Mouse (Mus musculus): ENCODE data around the gene Cdh6. TPM values are rescaled to one million over a fixed set of nuclear protein-coding genes. Genes with fewer than 3 reads are reported as not detected.

Gene Cdh6
- polyA plus RNA-seq, 1 experiment from 2014 or later: 26.6 TPM

GRCm38 (mm10) chr15:13194048-13194447 is 20.6 kb upstream of the Cdh6 start:
- no peaks in the 10 kb centered on the region for H3K36me3 ChIP-seq (ENCODE audit: control insufficient read depth, insufficient read depth, low read length)
- no peak overlapping the region for H3K9ac ChIP-seq (ENCODE audit: low read depth, low read length)
- H3K9me3 ChIP-seq (ENCODE audit: control insufficient read depth, low read length): no peaks in the 10 kb centered on the region
- peaks cover 6% of the 10 kb centered on the region; the same call in 1 of the 2 replicates for H3K4me1 ChIP-seq (ENCODE audit: control insufficient read depth, insufficient read depth, low read length)
- H3K4me3 ChIP-seq (ENCODE audit: low read length): no peak overlapping the region
- ATAC-seq (ENCODE audit: low FRiP score, low TSS enrichment): no peak
- no peak overlapping the region for H3K27ac ChIP-seq (ENCODE audit: low read depth, low read length)
- no peak overlapping the region for H3K4me2 ChIP-seq (replicated peaks; ENCODE audit: low read depth, low read length)
- no peaks in the 10 kb centered on the region for H3K27me3 ChIP-seq (ENCODE audit: control insufficient read depth, insufficient read depth, low read length)

GRCm38 (mm10) chr15:13193076-13193475 is 19.6 kb upstream of the Cdh6 start:
- H3K4me1 ChIP-seq (ENCODE audit: control insufficient read depth, insufficient read depth, low read length): peaks cover 6% of the 10 kb centered on the region; the same call in 1 of the 2 replicates
- WGBS: 9% methylated on average over 11 of the region's 11 CpGs
- H3K4me3 ChIP-seq (ENCODE audit: low read length): no peak overlapping the region
- H3K36me3 ChIP-seq (ENCODE audit: control insufficient read depth, insufficient read depth, low read length): no peaks in the 10 kb centered on the region
- H3K4me2 ChIP-seq (replicated peaks; ENCODE audit: low read depth, low read length): no peak overlapping the region
- no peak overlapping the region for H3K27ac ChIP-seq (ENCODE audit: low read depth, low read length)
- H3K9me3 ChIP-seq (ENCODE audit: control insufficient read depth, low read length): no peaks in the 10 kb centered on the region
- H3K9ac ChIP-seq (ENCODE audit: low read depth, low read length): no peak overlapping the region
- peak; percentile 77; the same call in 1 of the 2 replicates for ATAC-seq (ENCODE audit: low FRiP score, low TSS enrichment)
- no peaks in the 10 kb centered on the region for H3K27me3 ChIP-seq (ENCODE audit: control insufficient read depth, insufficient read depth, low read length)

- Histone ChIP-seq H3K4me1 (ENCODE audit: control insufficient read depth, insufficient read depth, low read length) (no peaks in the 10 kb centered on the region), H3K4me2 (replicated peaks; ENCODE audit: low read depth, low read length) (no peak overlapping the region), H3K27me3 (ENCODE audit: control insufficient read depth, insufficient read depth, low read length) (no peaks in the 10 kb centered on the region), H3K4me3 (ENCODE audit: low read length) (no peak overlapping the region), H3K9ac (ENCODE audit: low read depth, low read length) (no peak overlapping the region), H3K36me3 (ENCODE audit: control insufficient read depth, insufficient read depth, low read length) (no peaks in the 10 kb centered on the region), H3K27ac (ENCODE audit: low read depth, low read length) (no peak overlapping the region), H3K9me3 (ENCODE audit: control insufficient read depth, low read length) (no peaks in the 10 kb centered on the region)
- 93% methylated on average over 5 of the region's 5 CpGs for WGBS
- no peak for ATAC-seq (ENCODE audit: low FRiP score, low TSS enrichment)
Measured at GRCm38 (mm10) chr15:13183661-13184060, 10.2 kb upstream of the Cdh6 start.

GRCm38 (mm10) chr15:13181430-13181829 is 8.0 kb upstream of the Cdh6 start:
- H3K4me2 ChIP-seq (replicated peaks; ENCODE audit: low read depth, low read length): no peak overlapping the region
- no peaks in the 10 kb centered on the region for H3K9me3 ChIP-seq (ENCODE audit: control insufficient read depth, low read length)
- H3K4me3 ChIP-seq (ENCODE audit: low read length): no peak overlapping the region
- no peak overlapping the region for H3K27ac ChIP-seq (ENCODE audit: low read depth, low read length)
- H3K36me3 ChIP-seq (ENCODE audit: control insufficient read depth, insufficient read depth, low read length): no peaks in the 10 kb centered on the region
- WGBS: 89% methylated on average over 8 of the region's 8 CpGs
- no peaks in the 10 kb centered on the region for H3K4me1 ChIP-seq (ENCODE audit: control insufficient read depth, insufficient read depth, low read length)
- H3K27me3 ChIP-seq (ENCODE audit: control insufficient read depth, insufficient read depth, low read length): no peaks in the 10 kb centered on the region
- no peak overlapping the region for H3K9ac ChIP-seq (ENCODE audit: low read depth, low read length)
- ATAC-seq (ENCODE audit: low FRiP score, low TSS enrichment): no peak

GRCm38 (mm10) chr15:13181014-13181413 is 7.5 kb upstream of the Cdh6 start:
- Histone ChIP-seq H3K4me1 (ENCODE audit: control insufficient read depth, insufficient read depth, low read length) (no peaks in the 10 kb centered on the region), H3K4me2 (replicated peaks; ENCODE audit: low read depth, low read length) (no peak overlapping the region), H3K9me3 (ENCODE audit: control insufficient read depth, low read length) (no peaks in the 10 kb centered on the region), H3K9ac (ENCODE audit: low read depth, low read length) (no peak overlapping the region), H3K27me3 (ENCODE audit: control insufficient read depth, insufficient read depth, low read length) (no peaks in the 10 kb centered on the region; the same call in 1 of the 2 replicates), H3K27ac (ENCODE audit: low read depth, low read length) (no peak overlapping the region), H3K36me3 (ENCODE audit: control insufficient read depth, insufficient read depth, low read length) (no peaks in the 10 kb centered on the region), H3K4me3 (ENCODE audit: low read length) (no peak overlapping the region)
- WGBS: 57% methylated on average over 4 of the region's 4 CpGs
- ATAC-seq (ENCODE audit: low FRiP score, low TSS enrichment): no peak

GRCm38 (mm10) chr15:13175978-13176377 is 2.5 kb upstream of the Cdh6 start:
- H3K9me3 ChIP-seq (ENCODE audit: control insufficient read depth, low read length): no peaks in the 10 kb centered on the region
- peaks cover under 1% of the 10 kb centered on the region; the same call in 1 of the 2 replicates for H3K27me3 ChIP-seq (ENCODE audit: control insufficient read depth, insufficient read depth, low read length)
- no peak overlapping the region for H3K27ac ChIP-seq (ENCODE audit: low read depth, low read length)
- H3K4me1 ChIP-seq (ENCODE audit: control insufficient read depth, insufficient read depth, low read length): no peaks in the 10 kb centered on the region
- no peak overlapping the region for H3K4me2 ChIP-seq (replicated peaks; ENCODE audit: low read depth, low read length)
- no peak overlapping the region for H3K4me3 ChIP-seq (ENCODE audit: low read length)
- ATAC-seq (ENCODE audit: low FRiP score, low TSS enrichment): no peak
- no peaks in the 10 kb centered on the region for H3K36me3 ChIP-seq (ENCODE audit: control insufficient read depth, insufficient read depth, low read length)
- WGBS: 19% methylated on average over 9 of the region's 9 CpGs
- H3K9ac ChIP-seq (ENCODE audit: low read depth, low read length): no peak overlapping the region

GRCm38 (mm10) chr15:13174618-13174980 is 1.1 kb upstream of the Cdh6 start:
- 16% methylated on average over 6 of the region's 6 CpGs for WGBS
- H3K27me3 ChIP-seq (ENCODE audit: control insufficient read depth, insufficient read depth, low read length): peaks cover 4% of the 10 kb centered on the region; the same call in 1 of the 2 replicates
- no peak overlapping the region for H3K27ac ChIP-seq (ENCODE audit: low read depth, low read length)
- no peak for ATAC-seq (ENCODE audit: low FRiP score, low TSS enrichment)
- H3K9ac ChIP-seq (ENCODE audit: low read depth, low read length): no peak overlapping the region
- H3K4me3 ChIP-seq (ENCODE audit: low read length): peak overlapping the region; percentile 67; the same call in 1 of the 2 replicates
- H3K9me3 ChIP-seq (ENCODE audit: control insufficient read depth, low read length): no peaks in the 10 kb centered on the region
- peak overlapping the region; percentile 81 for H3K4me2 ChIP-seq (replicated peaks; ENCODE audit: low read depth, low read length)
- H3K4me1 ChIP-seq (ENCODE audit: control insufficient read depth, insufficient read depth, low read length): no peaks in the 10 kb centered on the region
- H3K36me3 ChIP-seq (ENCODE audit: control insufficient read depth, insufficient read depth, low read length): no peaks in the 10 kb centered on the region

- H3K4me2 ChIP-seq (replicated peaks; ENCODE audit: low read depth, low read length): peak overlapping the region; percentile 81
- H3K27me3 ChIP-seq (ENCODE audit: control insufficient read depth, insufficient read depth, low read length): peaks cover 4% of the 10 kb centered on the region; the same call in 1 of the 2 replicates
- peak; percentile 8; the same call in 1 of the 2 replicates for ATAC-seq (ENCODE audit: low FRiP score, low TSS enrichment)
- WGBS: 1% methylated on average over 27 of the region's 27 CpGs
- no peaks in the 10 kb centered on the region for H3K36me3 ChIP-seq (ENCODE audit: control insufficient read depth, insufficient read depth, low read length)
- peak overlapping the region; percentile 67 for H3K4me3 ChIP-seq (ENCODE audit: low read length)
- no peak overlapping the region for H3K27ac ChIP-seq (ENCODE audit: low read depth, low read length)
- no peaks in the 10 kb centered on the region for H3K9me3 ChIP-seq (ENCODE audit: control insufficient read depth, low read length)
- H3K4me1 ChIP-seq (ENCODE audit: control insufficient read depth, insufficient read depth, low read length): no peaks in the 10 kb centered on the region
- peak overlapping the region; percentile 66; the same call in 1 of the 2 replicates for H3K9ac ChIP-seq (ENCODE audit: low read depth, low read length)
Measured at GRCm38 (mm10) chr15:13173840-13174617, 554 bp upstream of the Cdh6 start.

GRCm38 (mm10) chr15:13172365-13173070 is 957 bp downstream of the Cdh6 start:
- no peak for ATAC-seq (ENCODE audit: low FRiP score, low TSS enrichment)
- H3K27me3 ChIP-seq (ENCODE audit: control insufficient read depth, insufficient read depth, low read length): peaks cover 4% of the 10 kb centered on the region; the same call in 1 of the 2 replicates
- under 1% methylated on average over 26 of the region's 26 CpGs for WGBS
- no peaks in the 10 kb centered on the region for H3K4me1 ChIP-seq (ENCODE audit: control insufficient read depth, insufficient read depth, low read length)
- no peaks in the 10 kb centered on the region for H3K36me3 ChIP-seq (ENCODE audit: control insufficient read depth, insufficient read depth, low read length)
- peak overlapping the region; percentile 81 for H3K4me2 ChIP-seq (replicated peaks; ENCODE audit: low read depth, low read length)
- peak overlapping the region; percentile 69; the same call in 1 of the 2 replicates for H3K27ac ChIP-seq (ENCODE audit: low read depth, low read length)
- peak overlapping the region; percentile 67 for H3K4me3 ChIP-seq (ENCODE audit: low read length)
- peak overlapping the region; percentile 66 for H3K9ac ChIP-seq (ENCODE audit: low read depth, low read length)
- H3K9me3 ChIP-seq (ENCODE audit: control insufficient read depth, low read length): no peaks in the 10 kb centered on the region
